Mouse (Mus musculus): ENCODE data around the gene Mbnl2.

The Mbnl2 gene

DNA sequence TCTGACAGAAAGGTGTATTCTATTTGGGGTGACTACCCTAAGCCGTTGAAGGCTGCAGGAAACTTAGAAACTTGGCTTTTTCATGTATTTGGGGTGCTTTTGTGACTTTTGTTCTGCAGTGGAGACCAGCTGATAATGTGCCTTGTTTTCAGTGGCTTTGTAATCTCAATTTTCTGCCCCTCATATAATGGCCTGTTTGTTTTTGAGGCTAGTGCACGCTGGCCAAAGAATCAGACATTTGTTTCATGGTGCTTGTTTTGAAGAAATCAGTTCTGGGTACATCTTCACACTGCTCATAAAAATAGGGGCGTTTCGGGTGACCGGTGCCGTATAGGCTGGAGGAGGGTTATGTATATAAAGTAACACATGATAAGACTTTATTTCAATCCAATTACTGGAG, 22.4 kb downstream of the Mbnl2 start:
- no peak for DNase-seq (ENCODE audit: low spot score)

DNA sequence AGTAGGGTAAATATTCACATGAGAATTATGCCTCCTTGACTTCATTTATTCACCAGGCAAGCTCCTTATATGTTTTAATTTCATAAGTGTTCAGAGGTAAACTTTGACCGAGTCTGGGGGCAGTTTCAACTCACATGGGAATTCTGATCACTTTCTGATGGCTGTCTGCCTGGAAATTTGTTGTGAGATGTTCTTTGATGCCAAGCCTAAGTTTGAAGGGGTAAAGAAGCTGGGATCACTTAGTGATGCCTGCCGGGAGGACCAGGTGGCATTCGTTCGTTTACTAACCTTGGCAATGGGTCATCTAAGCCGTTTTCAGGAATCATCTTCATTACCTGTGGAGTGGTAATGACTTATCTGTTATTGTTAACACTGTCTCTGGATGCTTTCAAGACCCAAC, 23.0 kb downstream of the Mbnl2 start:
- DNase-seq (ENCODE audit: low spot score) = no peak

DNA sequence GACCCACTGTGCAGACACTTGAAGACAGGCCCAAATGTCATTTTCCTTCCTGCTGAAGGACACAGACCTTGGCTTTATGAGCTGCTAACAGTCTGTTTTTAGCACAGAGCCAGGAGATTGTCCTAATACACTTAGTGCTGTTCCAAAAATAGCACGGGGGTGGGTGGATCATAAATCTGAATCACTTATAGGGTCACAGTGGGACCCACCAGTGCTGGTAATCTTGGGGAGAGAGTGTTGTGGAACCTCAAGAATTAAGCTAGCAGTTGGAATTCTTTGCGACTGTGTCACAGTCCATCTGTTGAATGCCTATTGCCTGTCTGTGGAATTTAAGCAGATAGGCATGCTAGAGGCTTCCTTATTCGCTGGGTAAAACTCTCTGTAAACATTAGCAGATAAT, 24.2 kb downstream of the Mbnl2 start:
- no peak for DNase-seq (ENCODE audit: low spot score)

DNA sequence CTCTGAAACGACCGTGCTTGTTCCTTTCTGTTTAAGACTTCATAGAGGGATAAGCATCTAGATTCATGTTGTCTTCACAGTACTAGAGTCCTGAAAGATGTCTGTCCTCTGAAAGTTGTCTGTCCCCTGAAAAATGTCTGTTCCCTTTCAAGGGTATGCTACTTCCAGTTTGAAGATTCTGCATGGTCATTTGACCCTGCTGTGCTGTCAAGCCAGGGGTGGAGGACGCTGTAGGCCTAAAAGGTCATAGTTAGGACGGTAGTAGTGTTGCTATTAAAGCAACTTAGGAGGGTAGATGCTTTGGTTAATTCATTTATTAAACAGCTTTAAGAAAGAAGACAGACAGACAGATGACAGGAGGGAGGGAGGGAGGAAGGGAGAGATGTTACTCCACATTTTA, 24.7 kb downstream of the Mbnl2 start:
- no peak for DNase-seq (ENCODE audit: low spot score)

DNA sequence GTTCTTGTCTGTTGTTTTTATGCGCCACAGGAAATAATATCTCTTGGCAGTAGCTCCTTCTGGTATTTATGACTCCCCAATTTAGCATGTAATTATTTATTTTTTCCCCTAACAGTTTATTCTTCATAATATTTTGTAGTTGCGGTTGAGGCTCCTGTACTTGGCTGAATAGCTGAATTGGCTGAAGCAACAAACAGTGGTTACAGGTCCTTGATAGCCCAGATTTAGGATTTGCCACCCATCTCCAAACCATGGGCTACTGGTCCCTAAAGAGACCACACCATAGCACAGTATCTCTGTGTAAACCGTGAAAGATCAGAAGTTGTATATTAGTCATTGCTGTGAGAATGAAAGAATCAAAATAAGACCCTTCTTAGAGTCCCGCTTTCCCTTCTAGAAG, 25.3 kb downstream of the Mbnl2 start:
- no peak for DNase-seq (ENCODE audit: low spot score)

DNA sequence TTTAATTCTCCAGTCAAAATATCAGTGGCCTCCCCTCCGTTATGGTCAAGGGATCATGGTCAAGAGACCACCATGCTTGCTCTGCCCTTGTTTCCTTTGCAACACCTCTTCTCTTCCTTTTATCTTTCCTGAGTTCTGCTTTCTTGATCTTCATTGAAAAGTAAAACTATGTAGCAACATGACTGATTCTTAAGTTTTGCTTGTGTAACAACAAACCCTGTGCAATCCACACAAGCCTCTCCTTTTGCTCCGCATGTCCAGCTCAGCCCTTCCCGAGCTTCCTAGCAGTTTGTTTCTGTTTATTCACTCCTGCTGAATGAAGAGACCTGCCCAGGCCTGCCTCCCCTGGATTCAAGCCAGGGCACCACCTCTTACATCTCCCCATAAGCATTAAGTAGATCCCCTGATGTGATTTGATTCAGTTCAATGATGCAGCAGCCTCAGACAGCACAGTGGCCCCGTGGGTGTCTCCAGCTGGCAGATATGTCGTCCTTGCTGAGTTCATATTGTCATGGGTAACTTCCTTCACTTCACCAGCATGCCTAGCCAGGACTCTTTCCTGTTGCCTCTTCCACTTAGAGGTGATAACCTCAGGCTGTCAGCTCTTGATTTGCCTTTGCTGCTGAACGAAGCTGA, 27.6 kb downstream of the Mbnl2 start:
- no peak for DNase-seq (ENCODE audit: low spot score)

DNA sequence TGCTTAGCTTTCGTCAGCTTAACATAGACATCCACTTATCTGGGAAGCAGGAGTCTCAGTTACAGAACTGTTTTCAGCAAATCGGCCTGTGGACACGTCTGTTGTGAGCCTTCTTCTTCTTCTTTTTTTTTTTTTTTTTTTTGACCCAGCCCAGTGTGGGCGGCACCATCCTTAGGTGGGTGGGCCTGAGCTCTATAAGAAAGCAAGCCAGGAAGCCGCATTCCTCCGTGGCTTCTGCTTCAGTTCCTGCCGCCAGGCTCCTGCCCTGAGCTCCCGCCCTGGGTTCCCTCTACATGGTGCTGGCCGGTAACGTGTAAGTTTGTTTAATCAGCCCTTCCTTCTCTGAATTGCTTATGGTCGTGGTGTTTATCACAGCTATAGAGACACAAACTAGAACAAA, 30.8 kb downstream of the Mbnl2 start:
- DNase-seq (ENCODE audit: low spot score) = no peak

DNA sequence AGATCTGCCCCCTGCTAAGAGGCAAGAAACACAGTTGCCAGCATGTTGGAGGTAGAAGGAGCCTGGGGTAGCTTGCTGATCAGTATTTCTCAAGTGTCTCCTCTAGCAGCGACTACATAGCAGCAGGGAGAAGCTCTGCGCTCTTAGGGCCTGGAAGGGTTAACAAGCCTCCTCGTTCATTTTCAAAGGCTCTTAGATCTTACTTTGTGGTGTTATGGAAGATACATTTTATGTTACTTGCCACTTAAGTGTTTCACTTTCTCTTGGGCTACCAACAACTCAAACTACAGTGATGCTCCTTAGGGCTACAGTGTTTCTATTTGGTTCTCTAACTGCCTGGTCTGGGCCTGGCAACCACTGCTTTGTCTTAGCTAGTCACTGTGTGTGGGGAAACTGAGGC, 31.9 kb downstream of the Mbnl2 start:
- no peak for DNase-seq (ENCODE audit: low spot score)

DNA sequence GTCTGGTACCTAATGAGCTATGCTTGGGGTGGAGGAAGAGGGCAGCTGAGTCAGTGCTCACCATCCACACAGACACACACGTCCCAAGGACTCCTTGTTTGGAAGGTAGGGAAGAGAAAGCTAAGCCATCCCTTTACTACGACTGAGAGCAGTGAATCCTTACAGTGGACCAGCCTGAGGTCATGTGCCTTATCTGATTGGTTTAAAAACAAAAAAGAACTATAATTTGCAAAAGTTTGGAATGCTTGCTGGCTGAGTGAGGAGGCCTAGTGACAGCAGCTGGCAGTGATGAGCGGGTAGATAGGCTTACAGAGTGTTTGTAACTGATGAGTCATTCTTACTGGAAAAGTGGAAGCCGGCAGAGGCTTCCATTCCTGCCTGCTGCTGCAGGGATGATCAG, 32.5 kb downstream of the Mbnl2 start:
- DNase-seq (ENCODE audit: low spot score) = no peak

DNA sequence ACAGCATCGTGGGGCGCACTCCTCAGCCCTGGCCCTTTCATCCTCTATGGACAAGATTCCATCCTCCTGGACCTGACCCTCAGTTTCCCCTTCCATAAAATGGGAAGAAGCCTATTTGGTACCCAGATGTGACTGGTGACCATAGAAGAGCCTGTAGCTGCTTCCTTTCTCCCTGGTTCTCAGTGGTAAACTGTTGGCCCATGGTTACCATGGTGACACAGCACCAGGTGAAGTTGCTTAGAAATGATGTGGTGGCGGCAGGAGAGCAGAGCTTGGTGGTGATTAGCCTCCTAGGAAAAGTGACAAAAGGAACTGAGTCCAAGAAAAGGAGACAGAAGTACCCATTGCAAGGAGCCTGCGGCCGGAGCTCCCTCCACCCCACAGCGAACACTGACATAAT, 34.2 kb downstream of the Mbnl2 start:
- DNase-seq (ENCODE audit: low spot score) = no peak

DNA sequence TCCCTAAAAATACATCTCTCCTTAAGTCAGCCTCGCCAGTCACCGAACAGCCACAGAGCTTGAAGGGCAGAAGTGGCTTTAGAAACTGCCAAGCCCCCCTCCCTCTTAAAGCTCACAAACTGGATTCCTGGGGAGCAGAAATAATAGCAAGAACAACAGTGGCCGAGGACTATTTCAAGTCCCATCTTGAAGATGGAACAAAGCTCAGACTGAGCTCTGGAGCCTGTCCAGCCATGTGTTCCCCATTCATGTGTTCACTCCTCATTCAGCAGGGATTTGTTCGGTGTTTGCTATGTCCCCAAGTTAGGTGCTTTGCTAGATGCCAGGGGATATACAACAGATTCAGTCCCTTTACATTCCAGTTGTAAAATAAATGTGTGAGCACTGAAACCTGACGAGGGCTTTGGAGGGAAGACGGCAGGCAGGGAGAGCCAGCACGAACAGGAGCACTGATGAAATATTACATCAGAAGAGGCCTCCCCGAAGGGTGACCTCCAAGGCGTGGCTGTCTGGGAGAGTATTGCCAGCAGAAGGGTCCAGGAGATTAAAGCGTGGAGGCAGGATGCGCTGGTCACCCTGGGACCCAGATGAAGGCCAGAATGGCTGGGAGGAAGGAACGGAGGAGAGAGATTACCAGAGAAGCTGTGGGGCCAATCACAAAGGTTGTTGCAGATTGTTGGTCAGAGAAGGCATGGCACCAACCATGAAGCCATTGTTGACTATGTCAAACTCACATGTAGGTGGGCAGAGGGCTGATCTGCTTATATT, 36.0 kb downstream of the Mbnl2 start:
- DNase-seq (ENCODE audit: low spot score) = no peak

DNA sequence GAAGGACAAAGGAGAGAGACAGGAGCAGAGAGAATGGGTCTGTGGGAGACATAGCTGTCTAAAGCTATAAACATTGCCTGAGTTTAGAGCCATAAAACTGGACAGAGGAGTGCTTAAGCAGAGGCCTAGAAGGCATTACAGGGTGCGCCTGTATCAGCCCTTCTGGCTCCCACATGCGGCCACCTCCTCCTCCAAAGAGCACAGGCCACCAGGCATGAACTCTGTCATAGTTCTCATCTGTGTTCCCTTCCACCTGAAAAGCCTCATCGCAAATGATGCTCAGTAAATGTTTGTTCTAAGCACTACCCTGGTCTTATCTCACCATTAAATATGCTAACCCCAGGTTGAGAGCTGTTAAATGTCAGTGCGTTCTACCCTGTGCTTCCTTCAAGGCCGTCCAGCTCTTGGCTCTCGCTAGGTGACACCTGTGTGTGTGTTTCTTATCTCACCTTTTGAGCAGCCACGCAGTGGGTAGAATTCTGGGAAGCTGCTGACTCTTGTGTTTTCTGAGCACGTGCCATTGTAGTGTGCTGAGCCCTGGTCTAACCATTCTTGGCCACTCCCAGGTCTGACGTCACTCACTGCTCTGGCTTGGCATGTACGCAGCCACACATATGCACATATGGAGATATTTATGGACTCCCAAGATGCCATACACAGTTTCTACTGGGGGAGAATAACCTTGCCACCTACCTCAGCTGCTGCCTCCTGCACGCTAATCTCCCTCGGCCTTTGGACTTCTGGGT, 37.4 kb downstream of the Mbnl2 start:
- DNase-seq (ENCODE audit: low spot score) = no peak

DNA sequence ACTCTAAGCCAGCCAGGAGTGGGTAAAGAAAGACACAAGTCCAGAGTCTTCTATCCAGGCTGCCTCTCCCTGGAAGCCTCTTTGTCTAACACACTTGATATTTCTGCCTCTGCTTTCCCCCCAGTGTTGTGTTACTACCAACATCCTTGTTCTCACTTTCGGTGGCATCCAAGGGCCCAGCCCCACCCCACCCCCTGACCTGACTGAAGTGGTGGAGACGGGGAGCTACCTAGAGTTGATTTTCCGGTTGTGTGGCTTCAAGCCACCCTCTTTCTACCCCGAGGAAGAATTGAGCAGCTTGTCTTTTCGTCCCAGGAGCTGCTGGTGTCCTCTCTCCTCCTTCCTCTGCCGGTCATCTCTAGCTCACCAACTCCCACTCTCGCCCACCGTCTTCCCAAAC, 38.0 kb downstream of the Mbnl2 start:
- no peak for DNase-seq (ENCODE audit: low spot score)

DNA sequence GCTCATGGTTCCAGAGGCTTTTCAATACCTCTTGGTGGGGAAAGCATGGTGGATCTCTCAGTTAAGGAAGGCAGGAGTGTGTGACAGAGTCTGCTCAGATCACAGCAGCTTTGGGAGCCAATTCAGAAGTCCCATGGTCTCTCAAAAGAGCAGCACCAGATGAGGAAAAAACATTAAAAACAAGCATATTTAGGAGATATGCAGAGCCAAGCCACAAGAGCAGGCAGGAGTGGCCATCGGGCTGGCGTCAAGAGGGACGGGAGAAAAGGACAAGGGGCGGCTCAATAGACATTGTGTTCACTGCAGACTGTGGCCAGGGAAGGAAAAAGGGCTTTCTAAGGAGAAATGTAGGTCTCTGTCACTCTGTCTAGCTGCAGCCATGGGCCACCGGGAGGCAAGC, 40.3 kb downstream of the Mbnl2 start:
- no peak for DNase-seq (ENCODE audit: low spot score)

DNA sequence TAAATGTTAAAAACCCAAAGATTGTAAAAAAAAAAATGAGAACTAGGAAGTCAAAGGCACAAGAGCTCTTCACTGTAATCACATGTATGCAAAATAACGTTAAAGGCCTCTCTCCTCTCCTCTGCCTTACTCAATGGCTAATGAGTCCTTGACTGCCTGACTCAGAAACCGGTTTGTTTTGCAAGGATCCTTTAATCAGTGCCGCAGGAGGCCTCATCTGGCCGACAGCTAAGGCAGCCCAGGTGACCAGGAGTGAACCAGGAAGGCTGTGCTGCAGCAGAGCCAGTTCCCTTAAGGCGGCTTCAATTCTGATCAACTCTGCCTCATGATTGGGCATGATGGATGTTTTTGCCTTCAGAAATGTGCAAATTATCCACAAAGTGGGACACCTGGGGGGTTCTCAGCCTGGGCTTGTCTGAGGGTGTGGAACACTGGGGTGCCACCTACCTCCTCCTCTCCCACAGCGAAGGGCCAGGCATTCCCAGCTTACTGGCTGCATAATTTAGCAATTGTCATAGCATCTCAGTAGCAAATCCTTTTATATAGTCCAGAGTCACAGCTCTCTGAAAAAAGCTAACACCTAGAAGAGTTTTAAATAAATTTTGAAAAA, 43.0 kb downstream of the Mbnl2 start:
- no peak for DNase-seq (ENCODE audit: low spot score)

DNA sequence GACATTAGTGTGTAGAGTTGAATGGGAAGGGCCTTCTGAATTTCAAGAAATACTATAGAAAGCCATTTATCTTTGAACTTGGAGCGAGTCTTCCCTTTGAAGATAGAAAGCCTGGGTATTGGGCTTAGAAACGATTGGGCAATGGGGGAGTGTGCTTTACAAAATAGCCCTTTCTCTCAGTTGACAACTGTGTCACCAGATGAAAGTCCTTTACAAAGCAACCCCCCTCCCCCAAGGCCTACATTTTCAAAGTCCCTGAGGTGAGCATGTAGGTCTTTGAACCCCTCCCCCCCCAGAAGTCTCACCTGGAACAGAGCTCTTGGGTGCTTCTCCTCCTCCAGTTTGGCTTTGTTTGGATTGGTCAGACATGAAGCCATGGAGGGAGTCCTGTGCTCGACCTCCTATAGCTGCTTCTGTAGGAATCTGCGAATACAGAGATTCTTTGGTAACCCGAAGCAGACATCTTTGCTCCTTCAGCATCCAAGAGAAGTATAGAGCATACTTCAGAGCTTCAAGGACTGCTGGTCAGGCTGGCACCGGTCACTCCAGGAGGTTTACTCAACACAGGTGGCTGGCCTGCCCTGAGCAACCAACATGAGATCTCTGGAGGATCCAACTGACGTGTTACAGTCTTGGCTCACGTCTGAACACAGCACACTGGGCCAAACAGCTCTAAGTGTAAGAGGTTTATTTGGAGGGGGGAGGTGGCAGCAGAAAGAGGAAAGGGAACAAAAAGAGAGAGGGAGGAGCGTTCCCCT, 43.7 kb downstream of the Mbnl2 start:
- no peak for DNase-seq (ENCODE audit: low spot score)

DNA sequence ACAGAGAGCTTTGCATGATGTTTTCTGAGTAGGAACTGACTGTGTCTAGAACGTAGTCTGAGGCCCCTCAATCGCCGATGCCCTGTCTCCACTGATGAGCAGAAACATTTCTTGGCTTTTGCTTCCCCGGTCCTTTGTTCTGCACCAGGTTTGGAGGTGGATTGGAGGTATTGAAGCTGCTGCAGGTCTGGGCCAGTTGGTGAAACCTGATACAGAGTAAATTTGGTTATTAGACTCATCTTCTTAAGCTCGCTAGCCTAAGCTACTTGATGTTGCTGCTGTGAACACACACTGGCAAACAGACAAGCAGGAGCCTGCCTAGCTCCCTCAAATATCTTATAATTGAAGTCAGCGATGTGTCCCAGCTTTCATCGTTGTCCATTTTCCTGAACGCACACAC, 46.6 kb downstream of the Mbnl2 start:
- DNase-seq (ENCODE audit: low spot score) = no peak

DNA sequence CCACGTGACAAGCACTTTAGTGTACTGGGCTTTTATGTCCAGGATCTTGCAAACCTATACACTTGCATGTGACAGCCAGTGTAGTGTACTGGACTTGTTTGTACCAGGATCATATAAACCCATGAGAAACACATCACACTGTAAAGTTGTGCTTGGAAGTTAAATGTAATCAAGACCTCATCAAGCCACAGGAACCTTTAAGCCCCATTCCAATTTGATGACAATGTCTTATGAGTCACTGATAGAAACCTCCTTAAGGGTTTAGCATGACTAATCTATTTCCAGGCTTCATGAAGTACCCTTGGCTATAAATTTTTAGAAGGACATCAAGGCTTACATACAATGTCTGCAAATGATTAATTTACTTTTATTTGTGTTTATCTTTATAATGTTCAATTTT, 47.6 kb downstream of the Mbnl2 start:
- no peak for DNase-seq (ENCODE audit: low spot score)

DNA sequence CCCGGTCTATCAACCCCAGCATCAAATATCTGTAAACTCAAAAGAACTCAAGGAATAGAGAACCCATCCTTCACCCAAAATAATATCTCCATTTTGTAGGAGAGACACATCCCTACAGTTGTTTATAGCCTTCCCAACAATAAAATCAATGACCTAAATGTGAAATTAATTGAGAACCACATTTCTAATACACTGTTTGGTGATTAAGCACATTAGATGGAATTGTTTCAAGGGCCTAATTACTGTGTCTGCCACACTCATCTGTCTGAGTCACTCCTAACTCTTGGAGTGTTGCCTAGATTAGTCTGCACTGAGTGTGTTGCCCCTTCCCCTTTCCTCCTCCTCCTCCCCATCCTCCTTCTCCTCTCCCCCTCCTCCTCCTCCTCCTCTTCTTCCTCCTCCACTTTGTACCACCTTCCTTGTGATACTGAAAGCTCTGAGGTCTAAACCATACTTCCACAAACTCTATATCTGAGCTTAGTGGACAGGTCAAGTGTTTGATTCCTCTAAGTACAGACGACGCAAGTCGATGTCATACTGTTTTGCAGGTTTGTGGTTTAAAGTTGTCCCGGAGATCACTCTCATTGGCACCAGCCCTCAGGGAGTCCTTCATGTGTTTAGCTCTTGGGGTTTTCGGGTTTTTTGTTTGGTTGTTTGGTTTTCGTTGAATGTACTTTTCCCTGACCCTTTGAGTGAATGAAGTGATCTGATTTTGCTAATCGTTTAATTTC, 48.8 kb downstream of the Mbnl2 start:
- DNase-seq (ENCODE audit: low spot score) = no peak

DNA sequence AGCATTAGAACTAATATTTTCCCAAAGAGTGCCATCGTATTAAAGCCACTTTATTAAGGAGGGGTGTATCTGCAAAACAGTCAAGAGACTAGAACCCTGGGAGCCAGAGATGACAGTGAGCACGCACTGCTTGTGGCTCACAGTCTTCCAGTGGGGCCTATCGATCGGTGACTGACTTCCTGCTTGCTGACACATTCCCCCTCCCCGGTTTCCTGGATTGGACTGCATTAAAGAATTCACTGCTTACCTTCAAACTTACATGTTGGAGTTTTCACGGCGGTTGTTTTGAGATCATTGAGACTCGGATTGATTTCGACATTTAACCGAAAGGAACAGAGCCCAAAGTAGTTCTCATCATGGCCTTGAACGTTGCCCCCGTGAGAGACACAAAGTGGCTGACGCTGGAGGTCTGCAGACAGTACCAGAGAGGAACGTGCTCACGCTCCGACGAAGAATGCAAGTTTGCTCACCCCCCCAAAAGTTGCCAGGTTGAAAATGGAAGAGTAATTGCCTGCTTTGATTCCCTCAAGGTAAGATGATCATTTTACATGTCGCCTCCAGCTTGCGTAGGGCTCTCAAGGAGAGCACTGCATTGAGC, 49.5 kb downstream of the Mbnl2 start:
- no peak for DNase-seq (ENCODE audit: low spot score)

DNA sequence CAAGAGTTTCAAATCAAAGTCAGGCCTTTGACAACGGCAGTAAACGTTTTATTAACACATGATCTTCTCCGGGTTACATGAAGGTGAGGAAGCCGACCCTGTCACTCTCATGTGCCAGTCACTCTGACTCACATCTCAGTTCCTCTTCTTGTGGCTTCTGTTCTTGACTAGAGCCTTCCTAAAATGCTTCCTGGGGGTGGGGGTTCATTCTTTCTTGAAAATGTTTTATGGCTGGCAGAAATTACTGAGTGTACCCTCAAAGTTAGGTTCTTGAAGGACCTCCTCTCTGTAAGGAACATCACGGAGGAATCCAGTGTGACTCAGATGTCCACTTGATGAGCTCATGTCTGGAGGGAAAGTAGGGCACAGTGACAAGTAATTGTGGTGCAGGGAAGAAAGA, 50.2 kb downstream of the Mbnl2 start:
- no peak for DNase-seq (ENCODE audit: low spot score)

Measured in ovary, postnatal 36 days (tissue).